Mouse (Mus musculus): Measurements from ENCODE around the gene Zfp781.
"Not testable (repeated sequence)": the region's sequence is repeated elsewhere in the genome, so short reads cannot be mapped to it uniquely, and the experiment has no call there.

Zfp781 gene

GRCm38 (mm10) chr10:81929842-81930743, at the start of gene Zfp781:
Gene Zfp781, minus strand, starts transcription at chr10:81930480.
- DNase-seq (ENCODE audit: low read depth, low spot score) = not testable (repeated sequence)

DNA sequence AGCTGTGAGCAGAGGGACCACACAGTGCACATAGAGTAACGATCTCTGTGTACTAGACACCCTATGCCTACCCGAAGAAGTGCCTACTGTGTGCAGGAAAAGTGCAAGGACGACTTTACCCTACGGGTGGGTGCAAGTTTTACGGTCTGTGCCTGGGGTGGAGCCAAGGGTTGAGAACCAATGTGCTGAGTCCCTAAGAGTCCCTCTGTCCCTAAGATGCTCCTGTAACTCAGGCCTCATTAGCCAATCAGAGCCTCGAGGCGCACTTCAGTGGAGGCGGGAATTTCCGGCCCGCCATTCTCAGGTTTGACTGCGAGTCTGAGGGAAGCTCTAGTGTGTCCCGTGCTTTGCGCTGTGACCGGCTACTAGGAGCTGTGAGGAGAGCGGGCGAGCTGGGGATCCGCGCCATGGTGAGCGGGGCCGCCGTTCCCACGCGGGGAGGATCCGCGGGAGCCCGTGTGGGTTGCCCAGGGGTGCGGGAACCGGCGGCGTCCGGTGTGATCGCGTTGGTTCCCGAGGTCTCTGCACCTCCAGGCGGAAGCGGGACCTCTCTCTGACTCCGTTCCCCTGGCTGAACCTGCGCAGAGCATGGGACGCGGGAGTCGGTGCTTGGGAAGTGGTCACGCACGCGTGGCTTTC, 48.2 kb upstream of the Zfp781 start:
- DNase-seq (ENCODE audit: low read depth, low spot score) = not testable (repeated sequence)

- DNase-seq (ENCODE audit: low read depth, low spot score) = not testable (repeated sequence)
These were observed 451 bp upstream of the Zfp781 start for GRCm38 (mm10) chr10:81930744-81931118.

DNA sequence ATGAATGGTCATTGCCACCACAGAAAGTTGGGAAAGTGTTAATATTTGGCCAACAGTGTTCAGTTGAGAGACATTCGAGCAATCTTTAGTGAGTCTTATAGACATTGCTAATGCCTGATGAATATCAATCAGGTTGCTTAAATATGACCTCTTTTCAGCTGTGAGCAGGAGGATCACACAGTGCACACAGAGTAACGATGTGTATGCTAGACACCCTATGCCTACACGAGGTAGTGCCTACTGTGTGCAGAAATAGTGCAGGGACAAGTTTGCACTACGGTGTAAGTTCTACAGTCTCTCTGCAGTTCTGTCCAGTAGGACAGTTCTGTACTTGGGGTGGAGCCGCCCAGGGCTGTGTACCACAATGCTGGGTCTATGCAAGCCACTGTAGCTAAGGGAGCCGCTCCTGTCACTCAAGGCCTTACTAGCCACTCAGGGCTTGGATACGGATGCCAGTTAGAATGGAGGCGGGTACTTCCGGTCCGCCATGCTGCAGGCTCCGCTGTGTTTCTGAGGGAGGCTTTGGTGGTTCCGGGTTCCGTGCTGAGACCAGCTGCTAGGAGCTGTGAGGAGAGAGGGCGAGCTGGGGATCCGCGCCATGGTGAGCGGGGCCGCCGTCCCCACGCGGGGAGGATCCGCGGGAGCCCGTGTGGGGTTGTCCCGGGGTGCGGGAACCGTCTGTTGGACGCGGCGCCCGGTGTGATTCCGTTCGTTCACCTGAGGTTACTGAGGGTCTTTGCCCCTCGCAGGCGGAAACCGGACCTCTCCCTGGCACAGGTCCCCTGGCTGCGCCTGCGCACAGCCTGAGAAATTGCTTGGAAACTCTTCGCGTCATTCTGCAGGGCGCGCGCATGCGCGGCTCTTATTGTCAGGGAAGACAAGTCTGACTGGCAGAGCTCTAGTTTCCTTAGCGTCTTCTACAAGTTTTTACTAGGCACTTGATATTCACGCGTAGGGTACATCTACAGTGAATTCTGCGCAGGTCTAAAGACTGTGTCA, 66.6 kb downstream of the Zfp781 start, which contains the start of gene Gm32687:
Gm32687 (plus strand) TSS at position 526 of the 999 bp plus-strand sequence.
- not testable (repeated sequence) for DNase-seq (ENCODE audit: low read depth, low spot score)

Data from c-Kit-negative CD71-positive TER-119-positive erythroid progenitor cells, embryonic 14.5 days (primary cell).